Mouse (Mus musculus): ENCODE measurements at regions not wholly inside any gene's neighbourhood (a gene's known extent, or its start where the extent isn't known, plus 50 kb on each side); places are given as distances from the start of the nearest gene placed in this dataset.

- no peak for DNase-seq (ENCODE audit: low spot score in 2 of 2)
Observed at GRCm38 (mm10) chr9:41768316-41768715, 355.8 kb downstream of the Sorl1 start.

GRCm38 (mm10) chr9:41766533-41766920 is 357.6 kb downstream of the Sorl1 start:
- DNase-seq (ENCODE audit: low spot score in 2 of 2) = peak; percentile 47 to 56

DNA sequence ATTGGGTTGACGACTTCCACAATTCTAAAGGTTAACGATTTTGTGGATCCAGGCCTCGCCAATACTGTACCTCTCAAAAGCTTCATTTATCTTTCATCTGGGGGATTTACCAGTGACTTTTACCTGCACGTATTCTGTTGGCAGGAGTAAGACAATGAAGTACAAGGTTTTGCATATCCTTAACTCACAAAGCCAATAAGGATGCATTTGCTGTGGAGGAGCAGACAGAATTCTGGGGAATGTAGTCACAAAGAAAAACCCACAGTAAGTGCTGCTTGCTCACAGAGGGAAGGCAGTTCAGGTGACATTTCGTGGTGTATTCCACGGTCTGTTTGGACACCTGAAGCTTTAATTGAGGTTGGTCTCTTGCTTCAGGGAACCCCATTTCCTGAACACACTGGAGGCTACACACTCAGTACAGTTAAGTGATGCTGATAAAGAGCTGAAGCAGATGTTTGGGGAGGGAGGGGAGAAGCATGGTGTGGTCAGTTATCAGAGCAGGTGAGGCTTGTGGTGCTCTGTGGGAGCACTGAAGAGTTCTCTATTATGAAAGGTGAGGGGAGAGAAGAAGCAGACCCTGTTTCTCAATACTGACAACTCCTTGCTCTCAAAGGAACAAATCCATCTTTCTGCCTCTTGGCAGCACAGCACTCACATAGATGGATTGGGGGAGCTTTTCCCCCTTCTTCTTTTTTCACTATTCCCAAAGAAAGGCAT is 358.1 kb downstream of the Sorl1 start:
- no peak for DNase-seq (ENCODE audit: low spot score in 2 of 2)

DNA sequence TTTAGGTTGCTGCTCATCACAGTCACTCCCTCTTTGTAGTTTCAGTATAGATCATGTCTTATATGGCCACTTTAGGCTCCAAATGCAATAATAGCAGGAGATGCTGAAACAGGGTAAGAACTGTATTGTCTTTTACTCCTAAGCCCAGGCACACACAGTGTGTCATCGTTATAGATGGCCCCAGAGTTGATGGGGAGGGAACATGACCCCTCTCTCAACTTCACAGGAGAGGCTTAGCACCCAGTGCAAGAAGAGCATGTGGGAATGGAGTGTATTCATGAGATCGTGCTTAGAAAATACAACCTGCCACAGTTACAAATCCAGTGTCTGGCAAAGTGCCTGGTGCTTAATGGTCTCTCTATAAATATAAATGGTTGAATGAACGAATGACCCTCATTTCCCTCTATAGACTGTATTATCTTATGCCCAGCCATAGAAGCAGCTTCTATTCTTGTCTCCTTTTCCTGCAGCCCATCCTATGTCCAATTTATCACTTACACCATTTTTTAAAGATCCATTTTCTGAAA is 363.0 kb downstream of the Sorl1 start:
- no peak for DNase-seq (ENCODE audit: low spot score in 2 of 2)

GRCm38 (mm10) chr9:41754434-41755002 is 369.6 kb downstream of the Sorl1 start:
- no peak for DNase-seq (ENCODE audit: low spot score in 2 of 2)

- no peak for DNase-seq (ENCODE audit: low spot score in 2 of 2)
Observed at GRCm38 (mm10) chr9:41745979-41746647, 378.0 kb downstream of the Sorl1 start.

DNA sequence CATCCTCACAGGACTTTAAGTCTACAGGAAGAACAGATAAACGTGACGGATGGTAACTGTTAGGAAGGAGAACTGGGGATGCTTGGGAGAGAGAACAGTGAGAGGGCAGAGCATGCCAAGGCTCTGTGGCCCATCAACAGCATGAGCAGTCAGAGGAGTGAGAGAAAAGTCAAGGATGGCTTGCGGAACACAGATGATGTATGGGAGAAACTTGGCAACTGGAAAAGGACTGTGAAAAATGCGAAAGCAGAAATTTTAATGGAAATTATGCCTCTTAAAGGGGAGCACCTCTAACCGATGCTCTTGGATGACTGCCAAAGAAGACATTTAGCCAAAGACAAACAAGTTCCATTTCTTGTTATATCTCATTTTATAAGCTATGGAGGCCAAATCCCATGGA is 382.6 kb downstream of the Sorl1 start:
- DNase-seq (ENCODE audit: low spot score in 2 of 2) = no peak

DNA sequence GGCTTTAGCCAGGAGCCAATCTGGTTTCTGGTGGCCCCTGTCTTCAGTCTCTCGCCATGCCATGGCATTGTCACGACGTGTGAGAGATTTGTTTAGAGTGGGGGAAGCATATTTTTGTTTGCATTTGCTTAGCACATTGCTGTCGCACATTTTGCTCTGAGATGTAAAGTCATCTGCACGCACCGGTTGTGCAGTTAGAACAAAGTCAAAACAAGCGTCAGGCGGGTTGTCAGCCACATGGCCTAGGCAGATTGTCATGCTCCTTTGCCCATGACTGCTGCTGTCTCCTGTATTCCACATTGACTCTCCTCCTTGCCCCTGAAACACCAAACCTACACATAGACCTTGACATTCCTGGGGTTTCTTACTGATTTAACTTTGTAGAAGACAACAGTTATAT is 383.6 kb downstream of the Sorl1 start:
- no peak for DNase-seq (ENCODE audit: low spot score in 2 of 2)

GRCm38 (mm10) chr9:41737671-41738070 is 386.4 kb downstream of the Sorl1 start:
- no peak for DNase-seq (ENCODE audit: low spot score in 2 of 2)

DNA sequence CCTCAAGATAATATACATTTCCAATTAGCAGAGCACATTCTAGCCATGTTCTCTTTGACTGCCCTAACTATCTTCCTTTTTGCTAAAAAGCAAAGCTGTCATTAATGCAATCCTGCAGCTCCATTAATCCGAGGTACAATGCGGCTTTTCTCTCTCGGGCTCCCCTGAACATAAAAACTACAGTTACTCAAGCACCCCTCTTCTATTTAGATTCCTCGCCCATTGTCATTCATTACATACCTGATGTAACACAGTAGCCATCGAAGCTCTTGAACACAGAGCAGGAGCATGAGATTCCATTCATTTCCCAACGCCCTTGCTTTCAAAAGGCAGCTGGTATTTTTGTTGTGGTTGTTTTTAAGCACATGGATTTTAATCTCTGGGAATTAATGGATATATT is 387.2 kb downstream of the Sorl1 start:
- no peak for DNase-seq (ENCODE audit: low spot score in 2 of 2)

- no peak for DNase-seq (ENCODE audit: low spot score in 2 of 2)
Observed at GRCm38 (mm10) chr9:41736234-41736859, 387.8 kb downstream of the Sorl1 start.

DNA sequence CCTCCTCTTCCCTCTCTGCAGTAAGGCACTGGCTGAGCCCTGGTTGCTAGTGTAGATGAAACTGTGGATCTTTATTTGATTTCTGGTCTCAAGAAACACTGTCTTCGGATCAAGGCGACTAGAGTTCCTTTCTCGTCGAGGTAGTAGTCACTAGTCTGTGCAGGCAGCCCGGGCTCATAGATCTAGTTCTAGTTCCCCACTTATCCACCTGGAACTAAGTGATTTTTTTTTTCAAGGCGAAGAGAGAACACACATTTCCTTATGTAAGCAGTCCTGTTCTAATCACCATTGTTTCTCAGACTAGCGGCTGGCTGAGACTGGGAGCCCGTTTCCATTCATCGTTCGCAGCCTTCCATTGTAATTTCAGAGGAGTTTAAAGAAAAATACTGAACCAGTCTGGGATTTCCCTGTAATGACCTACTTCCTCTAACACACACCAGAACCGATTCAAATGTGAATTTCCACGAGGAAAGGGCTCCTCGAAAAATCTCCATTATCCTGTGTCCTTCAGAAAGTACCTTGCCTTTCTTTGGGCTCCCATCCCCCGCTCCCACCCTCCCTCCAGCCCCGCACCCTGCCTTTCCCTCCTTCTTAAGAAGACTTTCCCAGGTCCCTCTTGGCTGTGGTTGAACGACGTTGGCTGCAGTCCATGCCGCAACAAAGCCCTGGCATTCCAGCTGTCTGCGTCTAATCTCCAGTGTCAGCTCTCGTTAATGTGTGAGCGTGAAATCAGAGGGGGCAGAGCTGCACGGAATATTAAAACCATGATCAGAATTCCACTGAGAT is 388.5 kb downstream of the Sorl1 start:
- DNase-seq (ENCODE audit: low spot score in 2 of 2) = peak in 1 of 2 experiments; percentile 9

DNA sequence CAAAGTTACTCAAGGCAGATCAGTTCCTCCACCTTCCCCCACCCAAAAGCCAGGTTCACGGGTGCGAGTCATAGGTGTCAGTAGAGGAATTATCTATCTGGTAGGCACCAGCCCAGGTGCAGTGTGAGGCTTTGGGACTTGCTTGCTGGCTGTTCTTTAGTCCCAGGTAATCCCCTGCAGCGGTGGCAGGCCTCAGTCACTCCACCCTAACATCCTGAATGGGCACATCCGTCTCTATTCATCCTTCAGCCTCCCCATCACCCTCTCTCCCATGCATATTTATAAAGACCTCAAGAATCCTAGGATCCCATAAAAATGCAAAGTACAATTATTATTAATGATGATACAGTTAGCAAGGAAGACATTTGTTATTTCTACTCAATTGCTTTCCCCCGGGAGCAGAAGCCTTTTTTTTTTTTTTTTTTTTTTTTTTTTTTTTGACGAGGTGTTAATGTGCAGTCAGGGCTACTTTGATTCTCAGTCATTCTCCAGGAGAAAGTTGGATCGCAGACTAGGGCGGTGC is 389.1 kb downstream of the Sorl1 start:
- no peak for DNase-seq (ENCODE audit: low spot score in 2 of 2)

- DNase-seq (ENCODE audit: low spot score in 2 of 2) = peak; percentile 41 to 45
Observed at GRCm38 (mm10) chr9:41721609-41722008, 402.5 kb downstream of the Sorl1 start.

GRCm38 (mm10) chr9:41715231-41715630 is 408.9 kb downstream of the Sorl1 start:
- peak in 1 of 2 experiments; percentile 26 for DNase-seq (ENCODE audit: low spot score in 2 of 2)

GRCm38 (mm10) chr9:41705972-41706371 is 418.1 kb downstream of the Sorl1 start:
- no peak for DNase-seq (ENCODE audit: low spot score in 2 of 2)

DNA sequence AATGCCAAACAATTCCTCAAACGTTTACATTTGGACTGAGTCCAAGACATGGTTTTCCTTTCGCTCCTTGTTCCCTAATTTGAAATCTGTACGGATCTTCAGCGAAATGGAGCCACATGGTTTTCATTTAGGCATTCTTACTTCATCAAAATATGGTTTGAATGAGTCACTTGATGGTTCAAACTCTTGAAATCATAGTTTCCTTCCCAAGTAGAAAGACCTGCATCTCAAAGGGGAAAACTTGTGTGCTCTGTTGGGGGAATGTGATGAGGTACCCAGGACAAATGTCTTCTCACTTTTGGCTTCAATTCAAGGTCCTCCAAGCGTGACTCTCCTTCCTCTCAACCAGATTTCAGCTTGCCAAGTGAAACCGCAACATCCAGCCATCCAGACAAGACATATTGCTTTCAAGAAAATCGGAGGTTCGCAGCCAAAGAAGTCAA is 418.6 kb downstream of the Sorl1 start:
- DNase-seq (ENCODE audit: low spot score in 2 of 2) = no peak

- DNase-seq (ENCODE audit: low spot score in 2 of 2) = no peak
Observed at GRCm38 (mm10) chr9:41703091-41703490, 421.0 kb downstream of the Sorl1 start.

DNA sequence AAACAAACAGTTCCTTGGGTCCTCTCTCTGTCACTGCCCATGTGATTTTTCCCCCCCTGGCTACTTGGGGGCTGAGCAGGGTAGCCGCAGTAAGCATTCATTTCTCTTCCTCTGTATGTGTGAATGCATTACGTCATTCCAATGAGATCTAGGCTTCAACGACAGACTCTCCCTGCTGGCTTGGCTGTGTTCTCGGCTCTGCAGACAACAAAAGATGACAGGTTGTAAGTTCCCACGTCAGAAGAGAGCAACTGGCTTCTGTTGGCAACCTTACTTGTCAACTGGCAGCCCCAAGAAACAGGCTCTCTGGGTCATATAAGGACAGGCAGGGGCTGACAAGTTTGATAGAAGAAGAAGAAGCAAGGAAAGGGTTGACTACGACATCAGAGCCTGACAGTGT is 423.4 kb downstream of the Sorl1 start:
- DNase-seq (ENCODE audit: low spot score in 2 of 2) = no peak

GRCm38 (mm10) chr9:41699031-41699430 is 425.1 kb downstream of the Sorl1 start:
- DNase-seq (ENCODE audit: low spot score in 2 of 2) = no peak

All from gastrocnemius, adult 8-10 months (tissue).